Mouse (Mus musculus) frontal cortex, adult 2 months (tissue): ENCODE data around the gene Mob2. TPM values are rescaled to one million over a fixed set of nuclear protein-coding genes. Genes with fewer than 3 reads are reported as not detected.
A peak's percentile ranks its signal among the peaks of the same experiment; 100 is the strongest.

Experiments
- DNase-seq, 2 experiments: peaks; one replicate each; pipeline ENCODE4 v3.0.0; 2022; ENCODE audit warnings: low spot score in 1 of 2; ENCODE audit errors: extremely low spot score in 1 of 2
- polyA plus RNA-seq: library from polyadenylated mRNA; depleted of rRNA; stranded (reverse); fragments of >200 nt; gene quantifications from 2 replicates; pipeline ENCODE4 v1.2.3, GENCODE M21; 2012

Gene Mob2
- polyA plus RNA-seq, 1 experiment: 42.2 TPM

GRCm38 (mm10) chr7:142081736-142082135, 20.9 kb upstream of the Mob2 start:
- DNase-seq: no peak

DNA sequence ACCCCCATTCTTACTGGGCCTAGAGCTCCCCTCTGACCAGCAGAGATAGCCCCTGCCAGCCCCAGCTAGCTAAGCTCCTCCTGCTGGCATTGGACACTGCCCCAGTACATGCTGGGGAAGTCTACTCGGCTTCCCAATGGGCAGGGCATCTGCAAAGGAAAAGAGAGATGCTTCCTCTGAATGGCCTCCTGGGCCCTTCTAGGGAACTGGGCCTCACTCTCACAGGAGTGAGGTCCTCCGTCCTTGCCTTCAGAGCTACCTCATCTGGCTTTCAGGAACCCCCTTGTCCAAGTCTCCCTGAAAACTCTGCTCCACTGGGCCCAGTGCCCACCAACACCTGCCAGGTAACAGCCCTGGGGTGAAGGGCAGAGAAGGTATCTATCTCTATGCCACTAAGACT, 20.0 kb upstream of the Mob2 start:
- DNase-seq: no peak

DNA sequence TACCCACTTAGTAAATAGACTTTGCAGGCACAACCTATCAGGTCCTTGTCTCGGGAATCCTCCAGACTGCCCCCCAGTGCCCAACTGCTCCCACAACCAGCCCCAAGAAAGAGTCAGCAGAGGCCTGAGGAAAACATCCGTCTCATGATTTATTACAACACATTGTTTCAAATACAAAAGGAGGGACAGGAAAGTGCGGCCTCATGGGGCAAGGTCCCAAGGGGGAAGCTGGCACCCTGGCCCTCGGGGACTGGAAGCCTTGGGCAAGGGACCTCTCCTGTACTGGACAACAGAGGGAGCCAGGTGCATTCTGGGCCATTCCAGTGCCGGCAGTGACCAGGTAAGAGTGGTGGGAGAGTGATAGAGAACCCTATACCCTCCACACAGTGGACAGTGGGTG, 18.5 kb upstream of the Mob2 start:
- no peak for DNase-seq

DNA sequence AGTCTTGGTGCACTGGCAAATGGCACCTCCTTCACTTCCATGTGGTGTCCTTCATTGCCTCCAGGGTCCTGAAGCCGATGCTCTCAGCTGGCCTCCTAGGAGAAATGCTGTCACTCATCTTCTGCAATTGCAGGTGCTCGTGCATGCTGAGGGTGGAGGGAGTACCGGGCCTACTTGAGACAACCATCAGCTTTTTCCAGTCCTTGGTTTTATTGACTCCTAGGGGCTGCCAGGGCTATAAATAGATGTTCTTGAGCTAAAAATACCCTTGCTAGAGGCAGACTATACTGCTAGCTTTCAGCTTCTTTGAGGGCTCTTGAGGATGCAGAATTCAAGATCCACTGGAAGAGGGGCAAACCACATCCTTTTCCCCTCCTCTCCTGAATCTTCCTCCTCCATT, 16.3 kb upstream of the Mob2 start:
- DNase-seq: no peak

- no peak for DNase-seq
Measured at GRCm38 (mm10) chr7:142074146-142074886, 13.5 kb upstream of the Mob2 start.

- DNase-seq: no peak
Measured at GRCm38 (mm10) chr7:142071717-142072116, 10.9 kb upstream of the Mob2 start.

DNA sequence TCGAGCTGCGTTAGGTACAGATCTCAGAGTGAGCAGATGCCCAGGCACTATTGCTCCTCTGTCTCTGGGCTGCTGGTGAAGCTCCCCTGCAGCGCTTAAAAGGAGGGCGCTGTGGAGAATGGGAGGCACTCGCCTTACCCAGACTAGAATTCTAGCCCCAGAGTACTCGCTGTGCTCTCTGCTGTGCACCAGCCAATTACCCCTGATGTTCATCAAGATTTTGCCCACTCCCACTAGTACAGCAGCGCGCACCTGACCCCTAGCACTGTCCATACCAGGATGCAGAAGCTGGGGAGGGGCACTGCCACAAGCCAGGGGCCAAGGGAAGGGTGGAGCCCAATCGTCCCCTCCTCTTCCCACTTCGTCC, 10.3 kb upstream of the Mob2 start:
- no peak for DNase-seq

DNA sequence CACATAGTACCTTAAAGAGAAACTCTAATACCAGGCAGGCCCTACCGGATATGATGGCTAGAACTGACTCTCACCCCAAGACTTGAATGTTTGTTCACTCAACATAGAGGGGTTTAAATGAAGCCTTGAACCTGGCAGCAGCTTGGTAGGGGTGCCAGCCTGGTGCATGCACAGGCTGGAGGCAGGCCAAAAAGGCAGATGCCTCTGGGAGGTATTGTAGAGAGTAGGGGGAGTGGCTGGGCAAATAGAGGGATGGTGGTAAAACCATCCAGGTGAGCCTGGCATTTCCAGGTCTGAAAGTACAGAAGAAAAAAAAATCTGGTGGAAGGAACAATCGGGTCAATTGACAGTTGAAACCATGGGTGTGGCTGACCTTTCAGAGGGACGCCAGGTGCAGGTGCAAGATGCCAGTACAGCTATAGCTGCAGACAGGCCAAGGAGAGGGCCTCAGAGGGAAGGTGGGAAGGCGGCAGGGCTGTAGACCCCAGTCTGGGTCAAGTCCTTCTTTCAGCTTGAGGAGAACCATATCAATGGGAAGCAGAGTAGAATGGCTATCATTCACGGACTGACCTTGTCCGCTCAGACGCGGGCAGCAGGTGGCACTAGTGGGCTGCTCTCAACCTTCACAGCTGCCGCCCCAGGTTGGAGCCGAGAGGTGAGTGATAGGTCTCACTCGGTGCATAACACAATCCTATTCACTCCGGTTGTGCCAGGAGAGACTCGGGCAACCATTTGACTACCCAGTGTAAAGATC, 9.8 kb upstream of the Mob2 start:
- peak in 1 of 2 experiments; percentile 80 for DNase-seq

GRCm38 (mm10) chr7:142068429-142068828, 7.6 kb upstream of the Mob2 start:
- DNase-seq: no peak

GRCm38 (mm10) chr7:142060185-142060930, 507 bp downstream of the Mob2 start:
- no peak for DNase-seq

DNA sequence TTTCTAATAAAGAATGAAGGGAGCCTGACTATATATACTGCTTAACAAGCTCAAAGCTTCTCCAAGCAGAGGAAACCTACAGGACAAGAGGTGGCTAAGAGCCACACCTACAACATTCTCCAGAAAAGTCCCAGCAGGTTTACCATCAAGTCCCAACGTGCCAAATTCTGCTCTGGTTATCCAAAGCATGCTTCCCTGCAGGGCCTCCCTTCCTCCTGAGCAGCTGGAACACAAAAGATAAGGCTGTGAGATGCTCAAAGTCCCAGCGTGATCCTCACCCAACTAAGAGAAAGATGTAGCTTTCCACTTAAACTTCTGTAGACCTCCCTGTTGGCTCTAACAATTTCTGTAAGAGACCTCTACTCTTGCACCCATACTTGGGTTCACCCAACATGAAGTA, 1.8 kb downstream of the Mob2 start:
- no peak for DNase-seq

DNA sequence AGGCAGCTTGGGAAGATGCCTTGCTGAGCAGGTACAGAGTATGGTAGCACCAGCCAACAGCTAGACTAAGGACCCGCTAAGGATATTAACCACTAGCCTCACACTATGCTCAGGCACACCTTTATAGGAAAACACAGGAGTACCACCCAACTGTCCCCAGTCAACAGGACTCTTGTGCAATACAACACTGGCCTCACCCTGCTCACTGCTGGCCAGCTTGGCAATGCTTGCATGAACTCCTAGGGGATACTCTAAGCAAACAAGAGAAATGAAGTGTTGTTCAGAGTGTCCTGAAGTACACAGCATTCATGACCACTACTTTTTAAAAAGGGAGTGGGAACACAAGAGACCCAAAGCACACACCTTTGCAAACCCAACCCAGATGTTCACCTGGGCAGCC, 3.7 kb downstream of the Mob2 start:
- no peak for DNase-seq

DNA sequence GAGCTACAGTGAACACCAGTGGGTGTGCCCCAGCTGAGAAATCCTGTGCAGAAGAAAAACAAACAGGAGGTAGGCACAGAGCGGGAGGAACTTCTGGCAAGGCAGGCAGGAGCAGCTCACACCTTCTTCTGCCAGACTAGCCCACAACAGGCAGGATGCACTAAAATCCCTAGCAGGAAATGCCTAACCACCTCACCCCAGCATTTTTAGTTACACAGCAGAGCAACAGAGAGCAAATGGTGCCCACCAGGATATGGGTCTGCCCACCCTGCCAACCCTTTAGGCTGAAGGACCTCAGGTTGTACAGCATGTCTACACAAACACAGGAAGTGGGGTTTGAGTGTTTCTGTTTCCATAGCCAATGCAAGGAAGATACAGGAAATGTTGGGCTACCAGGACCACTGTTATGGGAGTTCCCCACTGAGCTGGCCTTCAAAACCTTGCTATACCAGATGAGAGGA, 4.2 kb downstream of the Mob2 start:
- DNase-seq: no peak

DNA sequence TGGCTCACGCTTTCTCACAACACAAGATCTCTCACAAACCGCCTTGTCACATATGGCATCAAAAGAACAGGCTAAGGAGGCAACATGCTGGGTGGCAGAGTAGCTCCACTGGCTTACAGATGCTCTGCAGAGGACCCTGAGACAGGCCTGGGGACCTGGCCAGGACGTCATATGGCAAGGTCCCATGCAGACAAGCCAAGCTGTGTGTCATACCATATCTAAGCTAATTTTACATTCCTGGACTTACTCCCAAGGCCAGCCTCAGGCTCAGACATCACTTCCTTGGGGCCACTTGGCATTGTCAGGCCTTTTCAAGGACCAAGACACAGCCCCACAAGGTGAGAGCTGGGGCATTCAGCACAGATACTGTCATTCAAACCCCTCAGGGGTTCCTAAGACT, 5.4 kb downstream of the Mob2 start:
- no peak for DNase-seq

GRCm38 (mm10) chr7:142050536-142050935, 10.3 kb downstream of the Mob2 start:
- no peak for DNase-seq

DNA sequence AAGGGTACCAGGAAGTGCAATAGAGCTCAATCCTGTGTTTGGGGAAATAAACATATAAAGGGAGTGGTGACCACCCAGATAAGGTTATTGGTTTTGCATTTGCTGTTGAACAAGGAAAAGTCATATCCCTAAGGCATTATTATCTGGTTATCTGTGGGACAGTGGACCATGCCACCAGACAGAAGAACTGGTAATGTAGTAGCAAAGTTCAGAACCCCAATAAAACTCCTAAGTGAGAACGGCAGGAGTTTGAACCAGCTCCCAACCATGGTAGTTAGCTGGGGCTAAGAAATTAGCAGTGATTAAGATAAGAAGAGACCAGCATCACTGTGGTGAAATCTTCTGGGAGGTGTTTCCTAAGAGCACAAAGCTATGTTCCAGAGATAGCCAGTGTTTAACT, 14.9 kb downstream of the Mob2 start:
- no peak for DNase-seq

GRCm38 (mm10) chr7:142045344-142045743, 15.5 kb downstream of the Mob2 start:
- no peak for DNase-seq

DNA sequence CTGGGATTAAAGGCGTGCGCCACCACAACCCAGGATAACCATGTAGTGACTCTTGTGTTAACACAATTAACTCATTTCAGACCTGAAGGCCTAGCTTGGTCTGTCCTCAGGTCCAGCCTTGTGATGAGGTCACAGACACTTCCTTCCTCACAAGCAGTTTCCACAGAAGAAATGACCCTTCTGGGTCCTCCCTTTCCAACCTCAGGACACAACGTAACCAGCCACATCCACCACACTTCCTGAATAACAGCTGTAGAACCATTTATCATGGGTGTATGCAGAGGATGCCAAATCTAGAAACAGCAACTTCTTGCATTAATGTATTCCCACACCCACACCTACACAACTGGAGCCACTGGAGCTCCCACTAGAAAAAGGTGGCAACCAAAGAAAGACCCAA, 20.1 kb downstream of the Mob2 start:
- no peak for DNase-seq

DNA sequence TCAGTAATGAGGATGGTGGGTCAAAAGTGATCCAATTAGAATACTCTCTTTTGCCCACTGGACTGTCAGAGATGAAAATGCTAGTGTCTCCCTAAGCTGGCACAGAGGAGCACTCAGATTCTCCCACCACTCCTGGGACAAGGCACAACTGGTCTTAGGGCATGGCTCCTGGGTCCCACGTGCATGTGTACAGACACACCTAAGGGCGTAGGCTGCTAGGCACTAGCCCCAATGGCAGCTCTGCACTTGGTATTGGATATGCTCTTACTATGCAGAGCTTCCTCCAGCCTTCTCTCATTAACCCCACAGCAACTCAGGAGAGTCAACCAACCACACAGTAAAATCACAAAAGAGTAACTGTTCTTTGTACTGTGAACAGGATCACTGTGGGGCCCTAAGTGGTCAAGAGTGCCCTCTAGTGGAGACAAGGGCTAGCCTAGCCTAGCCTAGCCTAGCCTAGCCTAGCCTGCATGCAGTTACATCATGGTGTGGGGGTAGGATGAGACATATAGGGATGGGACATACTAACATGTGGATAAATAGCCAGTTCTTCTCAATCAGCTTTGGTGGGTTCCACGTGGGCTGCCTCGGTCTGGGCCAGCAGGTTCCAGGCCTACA, 23.2 kb downstream of the Mob2 start:
- DNase-seq: peak in 1 of 2 experiments; percentile 74

GRCm38 (mm10) chr7:142035048-142035811, 25.6 kb downstream of the Mob2 start:
- DNase-seq: no peak
